ENCODE assay signal across 8 mouse cellular contexts in the genomic region with DNA sequence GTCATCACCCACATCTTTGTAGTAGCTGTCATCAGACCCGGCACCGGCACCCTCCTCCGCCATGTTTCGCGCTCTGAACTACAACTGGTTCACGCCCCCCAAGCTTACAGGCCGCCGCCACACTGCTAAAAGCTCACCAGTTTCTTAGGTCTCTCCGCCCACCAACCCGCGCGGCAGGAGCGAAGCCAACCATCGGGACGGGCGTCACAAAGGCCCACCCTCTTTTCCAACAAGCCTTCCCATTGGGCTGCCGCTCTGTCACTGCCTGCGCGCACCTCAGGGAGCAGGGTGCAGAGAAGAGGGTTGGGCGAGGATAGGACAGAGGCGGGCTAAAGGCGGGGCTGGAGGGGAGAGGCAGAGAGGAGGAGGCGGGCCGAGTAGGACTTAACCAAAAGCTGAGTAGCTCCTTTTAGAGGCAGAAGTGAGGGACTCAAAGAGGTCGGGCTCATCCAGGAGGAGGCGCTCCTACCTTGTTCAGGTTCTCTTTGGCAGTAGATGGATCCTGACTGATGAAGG. TPM values are rescaled to one million over a fixed set of nuclear protein-coding genes. Genes with fewer than 3 reads are reported as not detected.
A peak's percentile ranks its signal among the peaks of the same experiment; 100 is the strongest.
DNase-seq lines count a peak whose midpoint lies in the region; ATAC-seq and TF ChIP-seq lines count a peak whose summit lies in the region.

TSS of gene Haus7 (minus strand) at position 168 of the 516 bp plus-strand sequence.

- peak; percentile 54 for DNase-seq in Patski (ENCODE audit: low read depth, low spot score)
- DNase-seq in cerebellum, postnatal 14 days: peak; percentile 91 to 93
- DNase-seq in frontal cortex, postnatal 14 days (ENCODE audit: low spot score in 2 of 2): peak; percentile 84 to 92
- peak; percentile 59 to 71 for DNase-seq in layer of hippocampus, postnatal 25 days (ENCODE audit: extremely low spot score in 1 of 2, low spot score in 1 of 2)
- DNase-seq in lung, postnatal 25 days (ENCODE audit: low spot score): peak; percentile 95
- DNase-seq in retina, embryonic 14.5 days (ENCODE audit: low spot score): peak; percentile 88
- DNase-seq in thymus, postnatal 4 days: peak; percentile 87

- in situ Hi-C loops in Patski (cut with MboI; ENCODE audit: low pct_unique_long_range_greater_than_20kb): loop anchor here (5.0 kb wide), 1 partner anchor 33 kb away; no protein-coding TSS in a partner anchor

- peak; percentile 100 for ATAC-seq in Patski
- ATAC-seq in hindbrain, embryonic 13.5 days (ENCODE audit: low FRiP score): peak; percentile 100

- peak within 1 kb of the TSS; percentile 72 for H3K9ac ChIP-seq in hindbrain, embryonic 13.5 days

- peak within 1 kb of the TSS; percentile 52 for H3K4me3 ChIP-seq in hindbrain, embryonic 13.5 days

- peak within 1 kb of the TSS; percentile 50 for H3K27ac ChIP-seq in hindbrain, embryonic 13.5 days

- H3K4me1 ChIP-seq in hindbrain, embryonic 13.5 days (replicated peaks): peaks cover 15% of the 10 kb centered on the region

- no peaks in the 10 kb centered on the region for H3K36me3 ChIP-seq in hindbrain, embryonic 13.5 days

- no peaks in the 10 kb centered on the region for H3K27me3 ChIP-seq in Patski
- no peaks in the 10 kb centered on the region for H3K27me3 ChIP-seq in hindbrain, embryonic 13.5 days

- POLR2A ChIA-PET in Patski (lab: Charles Lee): interaction anchor here (1.1 kb wide), 1 partner anchor 34 kb away, joined by 5 read pairs; no protein-coding TSS in a partner anchor

- H3K9me3 ChIP-seq in hindbrain, embryonic 13.5 days: no peaks in the 10 kb centered on the region

- 14% methylated on average over 26 of the region's 26 CpGs for WGBS in hindbrain, embryonic 13.5 days

- CTCF ChIA-PET in Patski (lab: Charles Lee): interaction anchor here (0.7 to 2.0 kb wide), 11 partner anchors 9 to 41 kb away, joined by 3 to 30 read pairs (median 6); no protein-coding TSS in a partner anchor

- H3K4me2 ChIP-seq in hindbrain, embryonic 13.5 days: peak within 1 kb of the TSS; percentile 62

- TF ChIP-seq CTCF in Patski (IDR thresholded peaks at IDR 0.05): no peak

RNA-seq across cellular contexts. Expression of gene Haus7, which starts in this region (rescaled TPM):
- 23.4 TPM for polyA plus RNA-seq in Patski (2021)
- polyA plus RNA-seq in hindbrain, embryonic 13.5 days (2015; fragmentation: Nextera tagmentation; extraction: Ambion mirVana): 73.0 and 73.5 TPM in 2 replicates
- 1 to 10 TPM; 6.9 to 7.5 TPM for total RNA-seq in layer of hippocampus, postnatal 25 days (2021)

Comparison
In these comparisons a context has a peak if more than half of its experiments do, and no peak if none do; other contexts are left out.
1. Peak in every context shown above with its lines: DNase-seq, ATAC-seq, H3K4me3 ChIP-seq and H3K27ac ChIP-seq.